Mouse (Mus musculus): ENCODE results near the gene Degs1. TPM values are rescaled to one million over a fixed set of nuclear protein-coding genes. Genes with fewer than 3 reads are reported as not detected.

Degs1 gene
- polyA plus RNA-seq, 1 experiment, result 32.4 TPM

GRCm38 (mm10) chr1:182256041-182256680, 26.4 kb downstream of the Degs1 start:
- TF ChIP-seq GATA1 (IDR thresholded peaks at IDR 0.05; ENCODE audit: borderline replicate concordance, low read length) (no peak), FLI1 (IDR thresholded peaks at IDR 0.05; ENCODE audit: low read length) (no peak)
- H3K9me3 ChIP-seq, result 0 out of 2 replicates have a peak, but pooled peaks cover 4% of the 10 kb centered on the region
- H3K4me3 ChIP-seq (replicated peaks), result no peak overlapping the region
- H3K36me3 ChIP-seq (replicated peaks; ENCODE audit: low read length), result no peaks in the 10 kb centered on the region
- H3K4me1 ChIP-seq, result peaks cover 14% of the 10 kb centered on the region
- H3K27me3 ChIP-seq (replicated peaks), result peaks cover 4% of the 10 kb centered on the region

DNA sequence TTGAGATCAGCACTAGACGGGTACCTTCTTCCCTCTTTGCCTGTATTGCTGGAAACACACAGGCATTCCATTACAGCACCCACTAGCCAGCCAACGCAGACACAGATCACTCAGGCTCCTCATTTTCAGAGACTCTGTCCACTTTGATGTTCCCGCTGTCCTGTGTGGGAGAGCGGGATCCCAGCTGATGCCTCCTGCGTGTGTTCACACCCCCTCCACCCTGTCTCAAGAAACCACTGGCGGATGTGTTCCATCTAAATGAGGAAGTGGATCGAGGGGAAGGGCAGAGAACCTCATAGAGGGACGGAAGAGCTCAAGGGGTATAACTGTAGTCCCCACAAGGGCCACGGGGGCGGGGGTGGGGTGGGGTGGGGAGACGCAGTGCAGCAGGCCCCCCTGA, 27.6 kb downstream of the Degs1 start:
- TF ChIP-seq FLI1 (IDR thresholded peaks at IDR 0.05; ENCODE audit: low read length) (no peak), GATA1 (IDR thresholded peaks at IDR 0.05; ENCODE audit: borderline replicate concordance, low read length) (no peak)
- H3K36me3 ChIP-seq (replicated peaks; ENCODE audit: low read length), result no peaks in the 10 kb centered on the region
- peaks cover 6% of the 10 kb centered on the region for H3K27me3 ChIP-seq (replicated peaks)
- peaks cover 14% of the 10 kb centered on the region for H3K4me1 ChIP-seq
- H3K4me3 ChIP-seq (replicated peaks), result peak overlapping the region; percentile 77
- 0 out of 2 replicates have a peak, but pooled peaks cover 4% of the 10 kb centered on the region for H3K9me3 ChIP-seq

GRCm38 (mm10) chr1:182254618-182255017, 28.0 kb downstream of the Degs1 start:
- no peaks in the 10 kb centered on the region for H3K36me3 ChIP-seq (replicated peaks; ENCODE audit: low read length)
- peaks cover 6% of the 10 kb centered on the region for H3K27me3 ChIP-seq (replicated peaks)
- peaks cover 14% of the 10 kb centered on the region for H3K4me1 ChIP-seq
- H3K4me3 ChIP-seq (replicated peaks), result peak overlapping the region; percentile 77
- H3K9me3 ChIP-seq, result 0 out of 2 replicates have a peak, but pooled peaks cover 4% of the 10 kb centered on the region
- TF ChIP-seq FLI1 (IDR thresholded peaks at IDR 0.05; ENCODE audit: low read length) (no peak), GATA1 (IDR thresholded peaks at IDR 0.05; ENCODE audit: borderline replicate concordance, low read length) (no peak)

- Histone ChIP-seq H3K4me1 (peaks cover 14% of the 10 kb centered on the region), H3K36me3 (replicated peaks; ENCODE audit: low read length) (no peaks in the 10 kb centered on the region), H3K4me3 (replicated peaks) (no peak overlapping the region), H3K27me3 (replicated peaks) (peaks cover 6% of the 10 kb centered on the region), H3K9me3 (0 out of 2 replicates have a peak, but pooled peaks cover 4% of the 10 kb centered on the region)
- TF ChIP-seq GATA1 (IDR thresholded peaks at IDR 0.05; ENCODE audit: borderline replicate concordance, low read length) (no peak), FLI1 (IDR thresholded peaks at IDR 0.05; ENCODE audit: low read length) (no peak)
Observed at GRCm38 (mm10) chr1:182253756-182254534, 28.7 kb downstream of the Degs1 start.

DNA sequence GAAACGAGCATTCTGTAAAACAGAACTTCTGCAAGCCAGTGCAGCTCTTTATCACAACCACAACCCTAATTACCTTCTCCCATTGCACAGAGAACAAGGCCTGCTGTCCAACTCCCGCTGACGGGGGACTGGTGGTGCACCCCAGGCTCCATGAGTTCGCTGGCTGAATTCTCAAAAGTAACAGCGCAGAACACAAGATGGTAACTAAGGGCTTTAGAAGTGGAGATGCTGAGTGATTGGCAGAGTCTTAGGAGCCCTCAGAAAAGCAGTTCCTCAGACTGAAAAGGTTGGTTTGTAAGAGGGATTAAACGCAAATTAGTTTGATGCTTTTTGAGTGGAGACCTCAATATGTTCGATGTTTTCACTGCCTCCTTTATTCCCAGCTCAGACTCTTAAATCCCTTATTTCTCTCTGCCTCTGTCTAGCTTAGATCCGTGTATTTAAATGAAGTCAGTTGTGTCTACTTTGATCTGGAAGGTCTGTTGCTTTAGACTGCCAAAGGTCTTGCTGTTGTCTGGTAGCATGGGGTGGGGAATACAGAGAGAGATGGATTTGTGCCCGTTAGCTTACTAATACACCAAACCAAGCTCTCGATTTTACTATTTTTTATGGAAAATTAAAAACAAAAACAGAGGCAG, 30.0 kb downstream of the Degs1 start:
- H3K9me3 ChIP-seq, result 0 out of 2 replicates have a peak, but pooled peaks cover 4% of the 10 kb centered on the region
- TF ChIP-seq GATA1 (IDR thresholded peaks at IDR 0.05; ENCODE audit: borderline replicate concordance, low read length) (no peak), FLI1 (IDR thresholded peaks at IDR 0.05; ENCODE audit: low read length) (no peak)
- H3K4me3 ChIP-seq (replicated peaks), result no peak overlapping the region
- H3K36me3 ChIP-seq (replicated peaks; ENCODE audit: low read length), result no peaks in the 10 kb centered on the region
- H3K4me1 ChIP-seq, result peaks cover 14% of the 10 kb centered on the region
- H3K27me3 ChIP-seq (replicated peaks), result peaks cover 9% of the 10 kb centered on the region

DNA sequence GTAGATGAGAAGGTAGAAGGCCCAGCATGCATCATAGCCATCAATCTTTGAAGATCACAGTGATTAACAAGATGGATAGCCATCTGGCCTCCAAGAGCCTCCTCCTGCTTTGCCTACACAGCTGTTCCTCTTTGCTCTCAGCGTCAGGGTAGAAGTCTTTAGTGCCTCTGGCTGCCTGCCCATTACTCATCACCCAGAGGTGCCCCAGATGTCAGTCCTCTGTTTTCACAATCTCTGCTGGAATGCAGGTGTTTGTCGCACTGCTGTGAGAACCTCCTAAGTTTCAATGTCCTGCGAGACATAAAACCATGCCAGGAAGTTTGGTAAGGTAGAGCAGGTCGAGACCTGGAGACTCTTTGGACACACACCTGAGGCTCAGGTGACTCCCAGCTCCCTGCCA, 31.9 kb downstream of the Degs1 start:
- Histone ChIP-seq H3K36me3 (replicated peaks; ENCODE audit: low read length) (no peaks in the 10 kb centered on the region), H3K4me3 (replicated peaks) (no peak overlapping the region), H3K27me3 (replicated peaks) (peaks cover 9% of the 10 kb centered on the region), H3K9me3 (no peaks in the 10 kb centered on the region), H3K4me1 (peaks cover 13% of the 10 kb centered on the region)
- TF ChIP-seq FLI1 (IDR thresholded peaks at IDR 0.05; ENCODE audit: low read length) (no peak), GATA1 (IDR thresholded peaks at IDR 0.05; ENCODE audit: borderline replicate concordance, low read length) (no peak)

- Histone ChIP-seq H3K4me3 (replicated peaks) (no peak overlapping the region), H3K9me3 (no peaks in the 10 kb centered on the region), H3K27me3 (replicated peaks) (peaks cover 9% of the 10 kb centered on the region), H3K4me1 (no peaks in the 10 kb centered on the region), H3K36me3 (replicated peaks; ENCODE audit: low read length) (no peaks in the 10 kb centered on the region)
- TF ChIP-seq GATA1 (IDR thresholded peaks at IDR 0.05; ENCODE audit: borderline replicate concordance, low read length), result no peak
- no peak for TF ChIP-seq FLI1 (IDR thresholded peaks at IDR 0.05; ENCODE audit: low read length)
Observed at GRCm38 (mm10) chr1:182249298-182249697, 33.3 kb downstream of the Degs1 start.

- no peaks in the 10 kb centered on the region for H3K4me1 ChIP-seq
- no peaks in the 10 kb centered on the region for H3K9me3 ChIP-seq
- TF ChIP-seq GATA1 (IDR thresholded peaks at IDR 0.05; ENCODE audit: borderline replicate concordance, low read length) (no peak), FLI1 (IDR thresholded peaks at IDR 0.05; ENCODE audit: low read length) (no peak)
- H3K4me3 ChIP-seq (replicated peaks), result no peak overlapping the region
- H3K27me3 ChIP-seq (replicated peaks), result peaks cover 3% of the 10 kb centered on the region
- H3K36me3 ChIP-seq (replicated peaks; ENCODE audit: low read length), result no peaks in the 10 kb centered on the region
Observed at GRCm38 (mm10) chr1:182245003-182245402, 37.6 kb downstream of the Degs1 start.

DNA sequence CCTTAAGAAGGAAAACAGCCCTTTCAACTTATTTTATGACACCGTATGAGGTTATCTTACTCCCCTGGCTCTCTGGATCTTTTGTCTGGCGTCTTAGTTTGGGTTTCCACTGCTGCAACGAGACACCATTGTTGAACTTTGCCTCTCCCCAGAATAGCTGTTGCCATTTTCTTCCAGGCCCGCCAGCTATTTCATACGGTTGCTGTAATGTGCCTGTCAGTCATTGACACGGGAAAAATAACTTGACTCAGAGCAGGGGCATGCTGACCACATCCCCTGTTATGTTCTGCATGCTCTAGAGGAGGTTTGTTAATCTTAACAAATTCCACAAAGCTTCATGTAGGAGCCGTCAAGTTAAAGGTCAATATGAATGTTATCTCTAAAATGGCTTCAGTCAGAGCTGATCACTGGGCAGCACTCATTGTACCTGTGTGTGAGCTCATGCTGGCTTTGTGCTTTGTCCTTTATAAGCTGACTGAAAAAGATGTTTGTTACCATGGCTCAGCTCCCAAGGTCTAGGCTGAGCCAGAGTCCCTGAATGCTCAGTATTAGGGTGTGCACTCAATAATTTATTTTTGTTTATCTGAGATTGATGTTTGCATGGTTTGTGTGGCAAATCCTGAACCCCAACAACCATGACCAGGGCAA, 44.4 kb downstream of the Degs1 start:
- Histone ChIP-seq H3K36me3 (replicated peaks; ENCODE audit: low read length) (no peaks in the 10 kb centered on the region), H3K4me1 (no peaks in the 10 kb centered on the region; the same call in 1 of the 2 replicates), H3K27me3 (replicated peaks) (no peaks in the 10 kb centered on the region), H3K4me3 (replicated peaks) (no peak overlapping the region), H3K9me3 (peaks cover 13% of the 10 kb centered on the region)
- no peak for TF ChIP-seq GATA1 (IDR thresholded peaks at IDR 0.05; ENCODE audit: borderline replicate concordance, low read length)
- TF ChIP-seq FLI1 (IDR thresholded peaks at IDR 0.05; ENCODE audit: low read length), result no peak

All from megakaryocyte, embryonic 14.5 days (primary cell).